Mouse (Mus musculus) heart, postnatal 4 days (tissue): ENCODE measurements around the gene Serpinb6c. TPM values are rescaled to one million over a fixed set of nuclear protein-coding genes. Genes with fewer than 3 reads are reported as not detected.

Experiments
- total RNA-seq, 2 experiments: library from RNA; stranded (reverse); gene quantifications; 2 replicates each; pipeline ENCODE4 v1.2.3; 2021

Gene Serpinb6c
- total RNA-seq, 2 experiments from 2014 or later, result 0.20 to 0.29 TPM

Other genes starting within 250 kb of the Serpinb6c start
- not detected for gene Serpinb6d, start 244.3 kb downstream of the Serpinb6c start, total RNA-seq
- not detected for gene Serpinb6e, start 62.3 kb downstream of the Serpinb6c start, total RNA-seq
- 10 to 100 TPM; 21.6 to 23.9 TPM for gene Nqo2, start 59.0 kb upstream of the Serpinb6c start, total RNA-seq
- gene Ripk1, start 96.7 kb upstream of the Serpinb6c start, total RNA-seq, result 10 to 100 TPM; 11.8 to 13.2 TPM
- 10 to 100 TPM; 91.9 to 96.1 TPM for gene Serpinb6a, start 97.1 kb upstream of the Serpinb6c start, total RNA-seq
- 10 to 100 TPM; 28.5 to 29.2 TPM for gene Bphl, start 131.9 kb upstream of the Serpinb6c start, total RNA-seq
- gene Tubb2a, start 172.3 kb upstream of the Serpinb6c start, total RNA-seq, result 100 to 1,000 TPM; 168 to 177 TPM
- gene Tubb2b, start 224.8 kb upstream of the Serpinb6c start, total RNA-seq, result 100 to 1,000 TPM; 100 to 106 TPM